Mouse (Mus musculus) frontal cortex, adult (tissue): ENCODE results near the gene Nup160.

Experiments used
- ATAC-seq: cut with Nextera tagmentation; 2 replicates; pipeline ENCODE4 v1.9.2; 2017; ENCODE audit warnings: mild to moderate bottlenecking, moderate library complexity, mixed read lengths; ENCODE audit not compliant: low TSS enrichment

Gene Nup160

GRCm38 (mm10) chr2:90745053-90745678 is 68.2 kb downstream of the Nup160 start, which contains the start of gene Fnbp4:
TSS of gene Fnbp4 (plus strand) at chr2:90745370.
- ATAC-seq: peak; percentile 99

GRCm38 (mm10) chr2:90745740-90746537 is 68.9 kb downstream of the Nup160 start:
- ATAC-seq: peak; percentile 40; the same call in 1 of the 2 replicates

GRCm38 (mm10) chr2:90746538-90746865 is 69.5 kb downstream of the Nup160 start:
- ATAC-seq: no peak

GRCm38 (mm10) chr2:90747131-90747530 is 70.1 kb downstream of the Nup160 start:
- ATAC-seq: no peak

GRCm38 (mm10) chr2:90749676-90750459 is 72.9 kb downstream of the Nup160 start:
- no peak for ATAC-seq

- no peak for ATAC-seq
These were observed 76.5 kb downstream of the Nup160 start for GRCm38 (mm10) chr2:90753565-90753964.

- ATAC-seq: no peak
These were observed 77.2 kb downstream of the Nup160 start for GRCm38 (mm10) chr2:90754188-90754587.

- ATAC-seq: no peak
These were observed 88.1 kb downstream of the Nup160 start for GRCm38 (mm10) chr2:90765123-90765522.

- no peak for ATAC-seq
These were observed 104.3 kb downstream of the Nup160 start for GRCm38 (mm10) chr2:90781323-90781722.

GRCm38 (mm10) chr2:90781938-90782337 is 104.9 kb downstream of the Nup160 start:
- ATAC-seq: no peak

GRCm38 (mm10) chr2:90782458-90782857 is 105.4 kb downstream of the Nup160 start, which contains the start of gene Agbl2:
TSS of gene Agbl2 (plus strand) at chr2:90782727.
- no peak for ATAC-seq

- peak; percentile 50; the same call in 1 of the 2 replicates for ATAC-seq
These were observed 106.0 kb downstream of the Nup160 start for GRCm38 (mm10) chr2:90782901-90783486.
